Mouse (Mus musculus): ENCODE results near the gene Khdc3. TPM values are rescaled to one million over a fixed set of nuclear protein-coding genes. Genes with fewer than 3 reads are reported as not detected.

The Khdc3 gene
- total RNA-seq, 2 experiments from 2014 or later = 2.4 to 2.8 TPM

- intact Hi-C loops (cut with DNase I) = no loop called here
- H3K27ac ChIP-seq = no peak overlapping the region
- no peak for TF ChIP-seq CTCF (IDR thresholded peaks at IDR 0.05)
- no peak for DNase-seq (ENCODE audit: extremely low spot score in 1 of 2, low spot score in 2 of 2)
- H3K4me3 ChIP-seq = no peak overlapping the region
These were observed 19.2 kb upstream of the Khdc3 start for GRCm38 (mm10) chr9:73082291-73083000.

GRCm38 (mm10) chr9:73083956-73084355 is 17.7 kb upstream of the Khdc3 start:
- intact Hi-C loops (cut with DNase I) = no loop called here
- TF ChIP-seq CTCF (IDR thresholded peaks at IDR 0.05) = no peak
- no peak for DNase-seq (ENCODE audit: extremely low spot score in 1 of 2, low spot score in 2 of 2)

GRCm38 (mm10) chr9:73085845-73086244 is 15.8 kb upstream of the Khdc3 start:
- Histone ChIP-seq H3K4me3 (no peak overlapping the region), H3K27ac (no peak overlapping the region)
- no peak for TF ChIP-seq CTCF (IDR thresholded peaks at IDR 0.05)
- intact Hi-C loops (cut with DNase I) = no loop called here
- DNase-seq (ENCODE audit: extremely low spot score in 1 of 2, low spot score in 2 of 2) = no peak

More at GRCm38 (mm10) chr9:73083956-73084355, 17.7 kb upstream of the Khdc3 start:
- no peak overlapping the region for H3K4me3 ChIP-seq
- H3K27ac ChIP-seq = no peak overlapping the region

GRCm38 (mm10) chr9:73087121-73087520 is 14.5 kb upstream of the Khdc3 start:
- Histone ChIP-seq H3K27ac (no peak overlapping the region), H3K4me3 (no peak overlapping the region)
- DNase-seq (ENCODE audit: extremely low spot score in 1 of 2, low spot score in 2 of 2) = no peak
- intact Hi-C loops (cut with DNase I) = no loop called here
- no peak for TF ChIP-seq CTCF (IDR thresholded peaks at IDR 0.05)

GRCm38 (mm10) chr9:73087581-73087980 is 14.1 kb upstream of the Khdc3 start:
- intact Hi-C loops (cut with DNase I) = no loop called here
- Histone ChIP-seq H3K4me3 (no peak overlapping the region), H3K27ac (no peak overlapping the region)
- TF ChIP-seq CTCF (IDR thresholded peaks at IDR 0.05) = no peak
- no peak for DNase-seq (ENCODE audit: extremely low spot score in 1 of 2, low spot score in 2 of 2)

- no peak for TF ChIP-seq CTCF (IDR thresholded peaks at IDR 0.05)
- intact Hi-C loops (cut with DNase I) = no loop called here
- peak in 1 of 2 experiments; percentile 29 for DNase-seq (ENCODE audit: extremely low spot score in 1 of 2, low spot score in 2 of 2)
- no peak overlapping the region for H3K4me3 ChIP-seq
- no peak overlapping the region for H3K27ac ChIP-seq
These were observed 12.3 kb upstream of the Khdc3 start for GRCm38 (mm10) chr9:73089222-73089920.

- intact Hi-C loops (cut with DNase I) = loop anchor here (5.0 to 10.0 kb wide), 3 partner anchors 123 to 325 kb away; no protein-coding TSS in a partner anchor
- TF ChIP-seq CTCF (IDR thresholded peaks at IDR 0.05) = no peak; the same call in 1 of the 2 replicates
- DNase-seq (ENCODE audit: extremely low spot score in 1 of 2, low spot score in 2 of 2) = no peak
These were observed 11.5 kb upstream of the Khdc3 start for GRCm38 (mm10) chr9:73090121-73090520.

GRCm38 (mm10) chr9:73091747-73092146 is 9.9 kb upstream of the Khdc3 start:
- peak; percentile 94 for TF ChIP-seq CTCF (IDR thresholded peaks at IDR 0.05)
- intact Hi-C loops (cut with DNase I) = loop anchor here (1.0 to 10.0 kb wide), 4 partner anchors 47 to 327 kb away; partner anchors contain the start of gene Rab27a
- DNase-seq (ENCODE audit: extremely low spot score in 1 of 2, low spot score in 2 of 2) = no peak
- Histone ChIP-seq H3K27ac (no peak overlapping the region), H3K4me3 (no peak overlapping the region)

More at GRCm38 (mm10) chr9:73090121-73090520, 11.5 kb upstream of the Khdc3 start:
- Histone ChIP-seq H3K27ac (no peak overlapping the region), H3K4me3 (no peak overlapping the region)

- no peak for DNase-seq (ENCODE audit: extremely low spot score in 1 of 2, low spot score in 2 of 2)
- intact Hi-C loops (cut with DNase I) = loop anchor here (5.0 to 10.0 kb wide), 3 partner anchors 127 to 330 kb away; no protein-coding TSS in a partner anchor
- 0 out of 2 replicates have a peak overlapping the region, but pooled peaks have one; percentile 7 for H3K4me3 ChIP-seq
These were observed 7.1 kb upstream of the Khdc3 start for GRCm38 (mm10) chr9:73094580-73094979.

GRCm38 (mm10) chr9:73097898-73098297 is 3.7 kb upstream of the Khdc3 start:
- TF ChIP-seq CTCF (IDR thresholded peaks at IDR 0.05) = no peak
- H3K27ac ChIP-seq = no peak overlapping the region
- no peak for DNase-seq (ENCODE audit: extremely low spot score in 1 of 2, low spot score in 2 of 2)
- H3K4me3 ChIP-seq = no peak overlapping the region
- intact Hi-C loops (cut with DNase I) = loop anchor here (10.0 kb wide), 1 partner anchor 333 kb away; no protein-coding TSS in a partner anchor

More at GRCm38 (mm10) chr9:73094580-73094979, 7.1 kb upstream of the Khdc3 start:
- no peak for TF ChIP-seq CTCF (IDR thresholded peaks at IDR 0.05)
- H3K27ac ChIP-seq = no peak overlapping the region

- intact Hi-C loops (cut with DNase I) = no loop called here
- Histone ChIP-seq H3K4me3 (peak within 1 kb of the TSS; percentile 48), H3K27ac (no peak within 1 kb of the TSS)
- DNase-seq (ENCODE audit: extremely low spot score in 1 of 2, low spot score in 2 of 2) = no peak
- TF ChIP-seq CTCF (IDR thresholded peaks at IDR 0.05) = no peak
These were observed 545 bp downstream of the Khdc3 start, which contains the start of gene Gm20509 for GRCm38 (mm10) chr9:73102181-73102580. TSS of gene Gm20509 (plus strand) at chr9:73102470.

Data from left cerebral cortex, adult 2 months (tissue).